Mouse (Mus musculus): ENCODE data around the gene Calcb. TPM values are rescaled to one million over a fixed set of nuclear protein-coding genes. Genes with fewer than 3 reads are reported as not detected.
"Not testable (repeated sequence)": the region's sequence is repeated elsewhere in the genome, so short reads cannot be mapped to it uniquely, and the experiment has no call there.

The Calcb gene
- polyA plus RNA-seq, 1 experiment: 10.3 TPM

GRCm38 (mm10) chr7:114710419-114710818 lies 8.0 kb upstream of the Calcb start:
- DNase-seq: no peak
- H3K27ac ChIP-seq (ENCODE audit: control insufficient read depth, insufficient read depth, low read length): no peak overlapping the region
- H3K4me3 ChIP-seq (ENCODE audit: control insufficient read depth, insufficient read depth, low read length): no peak overlapping the region
- H3K4me1 ChIP-seq (replicated peaks; ENCODE audit: control insufficient read depth, insufficient read depth, low read length): no peaks in the 10 kb centered on the region
- 89% methylated on average over 2 of the region's 2 CpGs for WGBS
- no peaks in the 10 kb centered on the region for H3K27me3 ChIP-seq (ENCODE audit: control insufficient read depth, insufficient read depth, low read length)
- TF ChIP-seq CTCF (IDR thresholded peaks at IDR 0.05; ENCODE audit: borderline replicate concordance, control insufficient read depth, extremely low read depth, insufficient read depth, low read length, poor library complexity) (no peak), POLR2A (IDR thresholded peaks at IDR 0.05; ENCODE audit: control insufficient read depth, extremely low read depth, insufficient read depth, low read length, poor library complexity) (no peak)
- no peaks in the 10 kb centered on the region for H3K36me3 ChIP-seq (ENCODE audit: control insufficient read depth, insufficient read depth, low read length)

DNA sequence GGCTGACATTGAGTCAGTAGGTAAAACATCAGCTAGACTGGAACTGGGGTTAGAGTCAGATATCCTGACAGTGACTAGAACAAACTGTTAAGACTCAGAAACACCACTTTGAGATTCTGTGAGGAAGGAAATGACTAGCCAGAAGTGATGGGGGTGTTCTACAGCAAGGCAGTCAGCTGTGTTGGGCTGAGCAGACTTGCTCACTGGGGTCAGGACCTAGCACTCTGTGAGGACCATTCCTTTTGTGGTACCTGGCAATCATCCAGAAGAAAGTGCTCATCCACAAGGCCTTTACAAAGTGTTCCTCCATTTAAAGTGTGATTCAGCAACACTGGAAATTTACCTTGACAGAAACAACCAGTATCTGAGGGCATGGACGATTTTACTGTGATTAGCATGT lies 5.9 kb upstream of the Calcb start:
- no peak for DNase-seq
- no peak for TF ChIP-seq CTCF (IDR thresholded peaks at IDR 0.05; ENCODE audit: borderline replicate concordance, control insufficient read depth, extremely low read depth, insufficient read depth, low read length, poor library complexity)
- no peak overlapping the region for H3K4me3 ChIP-seq (ENCODE audit: control insufficient read depth, insufficient read depth, low read length)
- whole genome bisulfite sequencing: 5% methylated on average over 1 of the region's 1 CpGs
- H3K4me1 ChIP-seq (replicated peaks; ENCODE audit: control insufficient read depth, insufficient read depth, low read length): no peaks in the 10 kb centered on the region
- H3K36me3 ChIP-seq (ENCODE audit: control insufficient read depth, insufficient read depth, low read length): no peaks in the 10 kb centered on the region
- H3K27ac ChIP-seq (ENCODE audit: control insufficient read depth, insufficient read depth, low read length): no peak overlapping the region
- no peaks in the 10 kb centered on the region for H3K27me3 ChIP-seq (ENCODE audit: control insufficient read depth, insufficient read depth, low read length)

DNA sequence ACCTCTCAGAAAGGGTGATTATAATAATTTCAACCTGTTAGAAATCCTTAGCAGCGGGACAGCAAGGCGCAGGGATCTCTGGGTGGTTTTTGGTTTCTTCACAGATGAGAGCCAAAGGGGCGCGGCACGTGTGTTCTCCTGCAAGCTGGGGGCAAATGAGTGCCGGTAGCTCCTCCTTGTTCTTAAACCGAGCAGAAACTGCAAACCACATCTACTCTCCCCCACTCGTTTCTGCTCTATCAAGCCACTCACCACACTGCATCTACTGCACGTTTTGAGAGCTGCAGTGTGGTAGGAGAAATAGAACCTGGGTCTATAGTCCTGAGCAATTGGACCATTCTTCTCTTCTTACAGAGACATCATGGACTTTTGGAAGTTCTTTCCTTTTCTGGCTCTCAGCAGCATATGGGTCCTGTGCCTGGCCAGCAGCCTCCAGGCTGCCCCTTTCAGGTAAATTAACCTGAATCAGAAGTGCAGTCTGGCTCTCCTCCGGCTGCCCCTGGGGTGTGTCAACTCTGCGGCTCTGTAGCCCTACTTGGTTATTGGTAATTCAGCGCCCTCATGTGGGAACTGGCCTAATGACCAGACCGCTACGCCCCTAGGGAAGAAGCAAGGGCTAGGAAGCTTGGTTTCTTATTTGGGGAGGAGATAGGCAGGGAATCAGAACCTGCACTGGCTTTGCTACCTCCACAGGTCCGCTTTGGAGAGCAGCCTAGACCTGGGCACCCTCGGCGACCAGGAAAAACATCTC lies 1.1 kb downstream of the Calcb start:
- Histone ChIP-seq H3K4me3 (ENCODE audit: control insufficient read depth, insufficient read depth, low read length) (no peak overlapping the region), H3K4me1 (replicated peaks; ENCODE audit: control insufficient read depth, insufficient read depth, low read length) (peaks cover 12% of the 10 kb centered on the region), H3K27ac (ENCODE audit: control insufficient read depth, insufficient read depth, low read length) (no peak overlapping the region), H3K27me3 (ENCODE audit: control insufficient read depth, insufficient read depth, low read length) (no peaks in the 10 kb centered on the region; the same call in 1 of the 2 replicates), H3K36me3 (ENCODE audit: control insufficient read depth, insufficient read depth, low read length) (no peaks in the 10 kb centered on the region)
- no peak for TF ChIP-seq CTCF (IDR thresholded peaks at IDR 0.05; ENCODE audit: borderline replicate concordance, control insufficient read depth, extremely low read depth, insufficient read depth, low read length, poor library complexity)
- no peak for TF ChIP-seq POLR2A (IDR thresholded peaks at IDR 0.05; ENCODE audit: control insufficient read depth, extremely low read depth, insufficient read depth, low read length, poor library complexity)
- WGBS: 9% methylated on average over 17 of the region's 17 CpGs
- DNase-seq: peak; percentile 29

DNA sequence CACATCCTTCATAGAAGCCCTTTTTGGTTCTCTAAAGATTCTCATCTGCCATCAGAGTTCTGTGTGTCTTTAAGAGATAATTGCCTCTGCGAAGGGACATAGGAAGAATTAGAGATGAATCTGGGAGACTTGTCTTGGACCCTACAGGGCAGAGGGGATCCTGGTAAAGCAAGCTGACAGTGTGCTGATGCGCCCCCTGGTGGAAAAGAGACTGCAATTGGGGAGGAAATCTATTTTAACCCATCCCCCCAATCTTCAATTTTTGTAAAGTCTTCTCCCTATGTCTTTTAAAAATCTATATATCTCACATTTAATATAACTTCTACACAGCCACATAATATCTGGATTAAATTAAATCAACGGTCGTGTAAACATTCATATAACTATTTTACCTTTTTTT lies 11.3 kb downstream of the Calcb start:
- not testable (repeated sequence) for H3K4me3 ChIP-seq (ENCODE audit: control insufficient read depth, insufficient read depth, low read length); H3K27me3 ChIP-seq (ENCODE audit: control insufficient read depth, insufficient read depth, low read length); DNase-seq; H3K36me3 ChIP-seq (ENCODE audit: control insufficient read depth, insufficient read depth, low read length); H3K4me1 ChIP-seq (replicated peaks; ENCODE audit: control insufficient read depth, insufficient read depth, low read length); H3K27ac ChIP-seq (ENCODE audit: control insufficient read depth, insufficient read depth, low read length)
- 72% methylated on average over 4 of the region's 4 CpGs for WGBS

- WGBS: 83% methylated on average over 6 of the region's 6 CpGs
- H3K27ac ChIP-seq (ENCODE audit: control insufficient read depth, insufficient read depth, low read length): no peak overlapping the region
- H3K4me1 ChIP-seq (replicated peaks; ENCODE audit: control insufficient read depth, insufficient read depth, low read length): no peaks in the 10 kb centered on the region
- H3K27me3 ChIP-seq (ENCODE audit: control insufficient read depth, insufficient read depth, low read length): no peaks in the 10 kb centered on the region
- H3K4me3 ChIP-seq (ENCODE audit: control insufficient read depth, insufficient read depth, low read length): no peak overlapping the region
- no peaks in the 10 kb centered on the region for H3K36me3 ChIP-seq (ENCODE audit: control insufficient read depth, insufficient read depth, low read length)
- DNase-seq: no peak
- TF ChIP-seq POLR2A (IDR thresholded peaks at IDR 0.05; ENCODE audit: control insufficient read depth, extremely low read depth, insufficient read depth, low read length, poor library complexity) (no peak), CTCF (IDR thresholded peaks at IDR 0.05; ENCODE audit: borderline replicate concordance, control insufficient read depth, extremely low read depth, insufficient read depth, low read length, poor library complexity) (no peak)
These were observed 12.7 kb downstream of the Calcb start for GRCm38 (mm10) chr7:114731175-114731574.

GRCm38 (mm10) chr7:114731700-114732099 lies 13.3 kb downstream of the Calcb start:
- H3K4me1 ChIP-seq (replicated peaks; ENCODE audit: control insufficient read depth, insufficient read depth, low read length); H3K27ac ChIP-seq (ENCODE audit: control insufficient read depth, insufficient read depth, low read length); H3K27me3 ChIP-seq (ENCODE audit: control insufficient read depth, insufficient read depth, low read length); H3K36me3 ChIP-seq (ENCODE audit: control insufficient read depth, insufficient read depth, low read length); DNase-seq; H3K4me3 ChIP-seq (ENCODE audit: control insufficient read depth, insufficient read depth, low read length): not testable (repeated sequence)
- WGBS: 48% methylated on average over 4 of the region's 4 CpGs

- no peak for DNase-seq
- H3K27ac ChIP-seq (ENCODE audit: control insufficient read depth, insufficient read depth, low read length): no peak overlapping the region
- no peaks in the 10 kb centered on the region for H3K27me3 ChIP-seq (ENCODE audit: control insufficient read depth, insufficient read depth, low read length)
- H3K36me3 ChIP-seq (ENCODE audit: control insufficient read depth, insufficient read depth, low read length): no peaks in the 10 kb centered on the region
- 94% methylated on average over 5 of the region's 5 CpGs for WGBS
- TF ChIP-seq POLR2A (IDR thresholded peaks at IDR 0.05; ENCODE audit: control insufficient read depth, extremely low read depth, insufficient read depth, low read length, poor library complexity) (no peak), CTCF (IDR thresholded peaks at IDR 0.05; ENCODE audit: borderline replicate concordance, control insufficient read depth, extremely low read depth, insufficient read depth, low read length, poor library complexity) (no peak)
- peaks cover 18% of the 10 kb centered on the region for H3K4me1 ChIP-seq (replicated peaks; ENCODE audit: control insufficient read depth, insufficient read depth, low read length)
- H3K4me3 ChIP-seq (ENCODE audit: control insufficient read depth, insufficient read depth, low read length): no peak overlapping the region
These were observed 17.8 kb downstream of the Calcb start for GRCm38 (mm10) chr7:114736256-114736655.
